Mouse (Mus musculus) G1E (cell line): ENCODE results near the gene Zfp292.

ENCODE experiments used
- CTCF ChIP-seq: IDR thresholded peaks from 2 replicates; pipeline ENCODE4 v1.5.1; 2012; ENCODE audit warnings: low read depth, low read length, inconsistent platforms, mixed read lengths
- GATA1 ChIP-seq: IDR thresholded peaks from 2 replicates; pipeline ENCODE4 v1.6.1; 2012; ENCODE audit warnings: borderline replicate concordance, low read length, inconsistent platforms, mixed read lengths
- GATA2 ChIP-seq: IDR thresholded peaks from 2 replicates; pipeline ENCODE4 v1.6.1; 2012; ENCODE audit warnings: low read depth, low read length, inconsistent platforms, borderline replicate concordance
- POLR2AphosphoS5 ChIP-seq: IDR thresholded peaks from 2 replicates; pipeline ENCODE4 v1.6.1; 2012; ENCODE audit warnings: low read depth, low read length, inconsistent platforms; ENCODE audit not compliant: insufficient replicate concordance
- TAL1 ChIP-seq: conservative IDR thresholded peaks from 2 replicates; pipeline ENCODE4 v1.6.1; 2012; ENCODE audit warnings: low read depth, low read length, inconsistent platforms, mixed read lengths

DNA sequence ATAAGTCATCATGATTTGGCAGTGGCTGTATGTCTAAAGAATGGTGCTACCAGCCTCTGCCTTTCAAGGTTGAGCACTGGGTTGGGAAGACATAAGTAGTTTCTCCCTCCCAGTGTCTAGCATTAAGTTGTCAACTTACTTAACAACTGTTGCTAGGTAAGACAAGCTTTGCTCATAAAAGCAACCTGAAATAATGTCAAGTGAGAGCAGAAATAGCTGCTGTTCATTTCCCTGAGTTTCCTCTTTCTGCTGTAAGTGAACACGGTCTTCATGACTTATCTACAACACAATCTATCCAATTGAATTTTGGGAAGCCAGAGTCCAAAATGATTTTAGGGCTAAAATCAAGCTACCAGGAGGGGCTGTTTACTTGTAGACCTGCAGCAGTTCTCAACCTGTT is 126.6 kb downstream of the Zfp292 start, which contains the start of gene Gm136:
- TF ChIP-seq CTCF (no peak), TAL1 (no peak), POLR2AphosphoS5 (no peak), GATA1 (no peak), GATA2 (no peak)
